Mouse (Mus musculus): ENCODE measurements around the gene Cmya5. TPM values are rescaled to one million over a fixed set of nuclear protein-coding genes. Genes with fewer than 3 reads are reported as not detected.
A peak's percentile ranks its signal among the peaks of the same experiment; 100 is the strongest.

Cmya5 gene
- polyA plus RNA-seq, 1 experiment: 2.6 TPM

GRCm38 (mm10) chr13:93179522-93179921, 35.0 kb upstream of the Cmya5 start:
- no peak for TF ChIP-seq CTCF (IDR thresholded peaks at IDR 0.05; ENCODE audit: borderline replicate concordance, insufficient read depth, low read depth, low read length)
- TF ChIP-seq POLR2A (IDR thresholded peaks at IDR 0.05; ENCODE audit: borderline replicate concordance, insufficient read depth, low read length): no peak
- H3K27ac ChIP-seq (ENCODE audit: insufficient read depth, low read length): no peak overlapping the region
- WGBS: 69% methylated on average over 2 of the region's 2 CpGs

GRCm38 (mm10) chr13:93177571-93177970, 33.0 kb upstream of the Cmya5 start:
- H3K4me1 ChIP-seq (ENCODE audit: control insufficient read depth, insufficient read depth, low read length): no peaks in the 10 kb centered on the region
- no peaks in the 10 kb centered on the region for H3K27me3 ChIP-seq (ENCODE audit: control insufficient read depth, insufficient read depth, low read length)
- H3K4me3 ChIP-seq (replicated peaks; ENCODE audit: insufficient read depth, low read depth, low read length): no peak overlapping the region
- DNase-seq: no peak
- TF ChIP-seq POLR2A (IDR thresholded peaks at IDR 0.05; ENCODE audit: borderline replicate concordance, insufficient read depth, low read length): no peak
- TF ChIP-seq CTCF (IDR thresholded peaks at IDR 0.05; ENCODE audit: borderline replicate concordance, insufficient read depth, low read depth, low read length): no peak
- no peak overlapping the region for H3K27ac ChIP-seq (ENCODE audit: insufficient read depth, low read length)

More at GRCm38 (mm10) chr13:93179522-93179921, 35.0 kb upstream of the Cmya5 start:
- no peaks in the 10 kb centered on the region for H3K4me1 ChIP-seq (ENCODE audit: control insufficient read depth, insufficient read depth, low read length)
- H3K4me3 ChIP-seq (replicated peaks; ENCODE audit: insufficient read depth, low read depth, low read length): no peak overlapping the region
- H3K27me3 ChIP-seq (ENCODE audit: control insufficient read depth, insufficient read depth, low read length): no peaks in the 10 kb centered on the region
- no peak for DNase-seq

GRCm38 (mm10) chr13:93163303-93163702, 18.8 kb upstream of the Cmya5 start:
- Histone ChIP-seq H3K27ac (ENCODE audit: insufficient read depth, low read length) (no peak overlapping the region), H3K27me3 (ENCODE audit: control insufficient read depth, insufficient read depth, low read length) (no peaks in the 10 kb centered on the region), H3K4me1 (ENCODE audit: control insufficient read depth, insufficient read depth, low read length) (no peaks in the 10 kb centered on the region), H3K4me3 (replicated peaks; ENCODE audit: insufficient read depth, low read depth, low read length) (no peak overlapping the region)
- TF ChIP-seq POLR2A (IDR thresholded peaks at IDR 0.05; ENCODE audit: borderline replicate concordance, insufficient read depth, low read length): no peak
- no peak for TF ChIP-seq CTCF (IDR thresholded peaks at IDR 0.05; ENCODE audit: borderline replicate concordance, insufficient read depth, low read depth, low read length)
- WGBS: 84% methylated on average over 4 of the region's 4 CpGs
- no peak for DNase-seq

- Histone ChIP-seq H3K27ac (ENCODE audit: insufficient read depth, low read length) (no peak overlapping the region), H3K27me3 (ENCODE audit: control insufficient read depth, insufficient read depth, low read length) (no peaks in the 10 kb centered on the region), H3K4me1 (ENCODE audit: control insufficient read depth, insufficient read depth, low read length) (no peaks in the 10 kb centered on the region), H3K4me3 (replicated peaks; ENCODE audit: insufficient read depth, low read depth, low read length) (no peak overlapping the region)
- no peak for DNase-seq
- TF ChIP-seq CTCF (IDR thresholded peaks at IDR 0.05; ENCODE audit: borderline replicate concordance, insufficient read depth, low read depth, low read length) (no peak), POLR2A (IDR thresholded peaks at IDR 0.05; ENCODE audit: borderline replicate concordance, insufficient read depth, low read length) (no peak)
Observed at GRCm38 (mm10) chr13:93162456-93162855, 17.9 kb upstream of the Cmya5 start.

- no peaks in the 10 kb centered on the region for H3K27me3 ChIP-seq (ENCODE audit: control insufficient read depth, insufficient read depth, low read length)
- DNase-seq: no peak
- WGBS: 96% methylated on average over 6 of the region's 6 CpGs
- no peak overlapping the region for H3K27ac ChIP-seq (ENCODE audit: insufficient read depth, low read length)
- no peaks in the 10 kb centered on the region for H3K4me1 ChIP-seq (ENCODE audit: control insufficient read depth, insufficient read depth, low read length)
- no peak overlapping the region for H3K4me3 ChIP-seq (replicated peaks; ENCODE audit: insufficient read depth, low read depth, low read length)
- TF ChIP-seq POLR2A (IDR thresholded peaks at IDR 0.05; ENCODE audit: borderline replicate concordance, insufficient read depth, low read length) (no peak), CTCF (IDR thresholded peaks at IDR 0.05; ENCODE audit: borderline replicate concordance, insufficient read depth, low read depth, low read length) (no peak)
Observed at GRCm38 (mm10) chr13:93158261-93158660, 13.7 kb upstream of the Cmya5 start.

- TF ChIP-seq CTCF (IDR thresholded peaks at IDR 0.05; ENCODE audit: borderline replicate concordance, insufficient read depth, low read depth, low read length): no peak
- 86% methylated on average over 1 of the region's 1 CpGs for WGBS
Observed at GRCm38 (mm10) chr13:93153280-93153679, 8.8 kb upstream of the Cmya5 start.

GRCm38 (mm10) chr13:93143819-93144283, 673 bp downstream of the Cmya5 start:
- DNase-seq: peak in 1 of 2 experiments; percentile 23
- TF ChIP-seq CTCF (IDR thresholded peaks at IDR 0.05; ENCODE audit: borderline replicate concordance, insufficient read depth, low read depth, low read length) (no peak), POLR2A (IDR thresholded peaks at IDR 0.05; ENCODE audit: borderline replicate concordance, insufficient read depth, low read length) (no peak)
- peak overlapping the region; percentile 31 for H3K4me3 ChIP-seq (replicated peaks; ENCODE audit: insufficient read depth, low read depth, low read length)
- peaks cover 3% of the 10 kb centered on the region; the same call in 1 of the 2 replicates for H3K4me1 ChIP-seq (ENCODE audit: control insufficient read depth, insufficient read depth, low read length)
- 31% methylated on average over 11 of the region's 11 CpGs for WGBS
- H3K27me3 ChIP-seq (ENCODE audit: control insufficient read depth, insufficient read depth, low read length): no peaks in the 10 kb centered on the region
- H3K27ac ChIP-seq (ENCODE audit: insufficient read depth, low read length): no peak overlapping the region

More at GRCm38 (mm10) chr13:93153280-93153679, 8.8 kb upstream of the Cmya5 start:
- Histone ChIP-seq H3K4me3 (replicated peaks; ENCODE audit: insufficient read depth, low read depth, low read length) (no peak overlapping the region), H3K27ac (ENCODE audit: insufficient read depth, low read length) (no peak overlapping the region), H3K4me1 (ENCODE audit: control insufficient read depth, insufficient read depth, low read length) (no peaks in the 10 kb centered on the region), H3K27me3 (ENCODE audit: control insufficient read depth, insufficient read depth, low read length) (no peaks in the 10 kb centered on the region)
- DNase-seq: no peak

GRCm38 (mm10) chr13:93141184-93141583, 3.3 kb downstream of the Cmya5 start:
- no peaks in the 10 kb centered on the region for H3K27me3 ChIP-seq (ENCODE audit: control insufficient read depth, insufficient read depth, low read length)
- H3K4me3 ChIP-seq (replicated peaks; ENCODE audit: insufficient read depth, low read depth, low read length): no peak overlapping the region
- DNase-seq: no peak
- WGBS: 92% methylated on average over 6 of the region's 6 CpGs
- no peak overlapping the region for H3K27ac ChIP-seq (ENCODE audit: insufficient read depth, low read length)
- TF ChIP-seq CTCF (IDR thresholded peaks at IDR 0.05; ENCODE audit: borderline replicate concordance, insufficient read depth, low read depth, low read length): no peak
- no peak for TF ChIP-seq POLR2A (IDR thresholded peaks at IDR 0.05; ENCODE audit: borderline replicate concordance, insufficient read depth, low read length)
- H3K4me1 ChIP-seq (ENCODE audit: control insufficient read depth, insufficient read depth, low read length): peaks cover 3% of the 10 kb centered on the region; the same call in 1 of the 2 replicates
